Mouse (Mus musculus) heart, embryonic 16.5 days (tissue): ENCODE measurements at regions not wholly inside any gene's neighbourhood (a gene's known extent, or its start where the extent isn't known, plus 50 kb on each side); places are given as distances from the start of the nearest gene placed in this dataset.
"Not testable (repeated sequence)": the region's sequence is repeated elsewhere in the genome, so short reads cannot be mapped to it uniquely, and the experiment has no call there.

ENCODE experiments used
- ATAC-seq: fragments of 200-750 bp; cut with Nextera tagmentation; replicated peaks from 2 replicates; pipeline ENCODE4 v1.8.0; 2017; ENCODE audit warnings: moderate number of reproducible peaks; ENCODE audit not compliant: insufficient read depth, low FRiP score; ENCODE audit errors: extremely low read depth
- H3K27ac ChIP-seq: fragments of 300-500 bp; sonication (generic); 2 replicates; pipeline ENCODE4 v1.5.1; 2014; ENCODE audit warnings: mild to moderate bottlenecking, low read length, control low read depth, moderate library complexity
- H3K27me3 ChIP-seq: fragments of 300-500 bp; sonication (generic); 2 replicates; pipeline ENCODE4 v1.6.1; 2014; ENCODE audit warnings: low read length, mixed read lengths; ENCODE audit not compliant: control insufficient read depth, insufficient read depth
- H3K36me3 ChIP-seq: fragments of 300-500 bp; sonication (generic); 2 replicates; pipeline ENCODE4 v1.6.1; 2014; ENCODE audit not compliant: control insufficient read depth, insufficient read depth
- H3K4me1 ChIP-seq: fragments of 300-500 bp; sonication (generic); 2 replicates; pipeline ENCODE4 v1.6.1; 2014; ENCODE audit warnings: low read length, mixed read lengths; ENCODE audit not compliant: control insufficient read depth, insufficient read depth
- H3K4me2 ChIP-seq: fragments of 300-500 bp; sonication (generic); 2 replicates; pipeline ENCODE4 v1.6.1; 2014; ENCODE audit warnings: low read depth, mild to moderate bottlenecking, control low read depth, low read length
- H3K4me3 ChIP-seq: fragments of 300-500 bp; sonication (generic); 2 replicates; pipeline ENCODE4 v1.5.1; 2014; ENCODE audit warnings: mild to moderate bottlenecking, control low read depth, low read length
- H3K9ac ChIP-seq: fragments of 300-500 bp; sonication (generic); 2 replicates; pipeline ENCODE4 v1.6.1; 2014; ENCODE audit warnings: low read length, control low read depth
- H3K9me3 ChIP-seq: fragments of 300-500 bp; sonication (generic); replicated peaks from 2 replicates; pipeline ENCODE4 v1.6.1; 2016; ENCODE audit warnings: low read length; ENCODE audit not compliant: control insufficient read depth
- WGBS: fragments of 180-500 bp; shearing (Covaris S2); extraction: QIAGEN DNeasy Blood & Tissue Kit; methylation state at CpG from one replicate; pipeline ENCODE4 v1.1.7; 2014; 5-methylcytosine and 5-hydroxymethylcytosine counted together

DNA sequence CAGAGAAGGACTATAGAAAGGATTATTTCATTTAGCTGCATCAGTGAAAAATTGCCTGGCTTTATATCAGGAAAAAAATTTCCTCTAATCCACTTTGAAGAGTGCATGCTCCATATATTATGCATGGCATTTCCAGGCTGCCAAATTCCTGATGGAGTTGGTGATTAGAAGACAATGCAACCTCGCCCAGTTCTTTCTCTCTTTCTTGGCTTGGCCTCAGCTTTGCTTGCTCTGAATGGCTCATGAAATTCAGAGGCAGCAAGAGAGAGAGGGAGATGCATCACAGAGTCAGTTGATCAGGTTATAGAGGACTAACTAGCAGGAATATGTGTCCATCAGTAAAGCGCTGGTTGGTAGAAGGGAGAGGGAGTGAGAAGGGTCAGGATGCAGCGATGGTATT is 335.6 kb upstream of the Igfbp7 start:
- WGBS = 71% methylated on average over 3 of the region's 3 CpGs
- Histone ChIP-seq H3K9ac (no peak overlapping the region), H3K4me2 (no peak overlapping the region), H3K4me1 (no peaks in the 10 kb centered on the region), H3K27ac (no peak overlapping the region), H3K27me3 (no peaks in the 10 kb centered on the region), H3K4me3 (no peak overlapping the region), H3K36me3 (no peaks in the 10 kb centered on the region), H3K9me3 (no peaks in the 10 kb centered on the region)
- no peak for ATAC-seq

DNA sequence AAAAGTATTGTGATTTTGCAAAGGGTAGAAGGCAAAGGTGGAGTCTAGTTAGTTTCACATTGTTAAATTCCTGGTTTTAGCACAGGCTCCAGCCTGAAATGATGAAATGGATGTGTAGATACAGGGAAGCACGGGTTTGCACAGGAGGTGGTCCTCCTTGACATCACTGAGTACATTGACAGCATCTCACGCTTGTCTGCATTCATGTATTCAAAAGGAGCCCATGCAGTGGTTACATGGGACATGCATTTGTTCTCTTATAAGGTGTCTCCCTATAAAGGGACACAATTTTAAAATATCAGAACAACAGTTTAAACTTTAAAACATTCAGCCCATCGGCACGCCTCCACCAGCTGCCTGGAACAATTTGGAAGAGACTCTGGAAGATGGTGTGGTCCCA is 322.4 kb upstream of the Igfbp7 start:
- not testable (repeated sequence) for H3K4me1 ChIP-seq, ATAC-seq, H3K27me3 ChIP-seq, H3K4me3 ChIP-seq, H3K9me3 ChIP-seq, H3K4me2 ChIP-seq, H3K27ac ChIP-seq, H3K36me3 ChIP-seq, H3K9ac ChIP-seq
- 74% methylated on average over 4 of the region's 4 CpGs for WGBS

DNA sequence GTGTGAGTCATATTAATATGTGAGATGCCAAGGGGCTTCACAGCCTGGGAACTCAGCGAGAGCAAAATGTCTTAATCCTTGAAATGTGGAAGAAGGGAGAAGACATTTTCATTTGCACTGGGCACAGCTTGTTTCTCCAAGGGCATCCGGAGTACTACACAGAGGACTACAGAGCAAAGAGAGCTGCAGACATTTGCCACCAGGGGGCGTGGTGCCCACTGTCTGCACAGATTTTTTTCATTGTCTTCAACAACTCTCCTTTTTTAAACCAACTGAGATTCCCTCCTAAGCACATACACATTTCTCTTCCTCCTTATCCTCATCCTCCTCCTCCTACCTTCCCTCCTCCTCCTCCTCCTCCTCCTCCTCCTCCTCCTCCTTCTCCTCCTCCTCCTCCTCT is 273.8 kb upstream of the Igfbp7 start:
- Histone ChIP-seq H3K4me1 (no peaks in the 10 kb centered on the region), H3K9ac (no peak overlapping the region), H3K9me3 (no peaks in the 10 kb centered on the region), H3K36me3 (no peaks in the 10 kb centered on the region), H3K4me3 (no peak overlapping the region), H3K4me2 (no peak overlapping the region), H3K27me3 (no peaks in the 10 kb centered on the region), H3K27ac (no peak overlapping the region)
- WGBS = 61% methylated on average over 3 of the region's 3 CpGs
- ATAC-seq = no peak

DNA sequence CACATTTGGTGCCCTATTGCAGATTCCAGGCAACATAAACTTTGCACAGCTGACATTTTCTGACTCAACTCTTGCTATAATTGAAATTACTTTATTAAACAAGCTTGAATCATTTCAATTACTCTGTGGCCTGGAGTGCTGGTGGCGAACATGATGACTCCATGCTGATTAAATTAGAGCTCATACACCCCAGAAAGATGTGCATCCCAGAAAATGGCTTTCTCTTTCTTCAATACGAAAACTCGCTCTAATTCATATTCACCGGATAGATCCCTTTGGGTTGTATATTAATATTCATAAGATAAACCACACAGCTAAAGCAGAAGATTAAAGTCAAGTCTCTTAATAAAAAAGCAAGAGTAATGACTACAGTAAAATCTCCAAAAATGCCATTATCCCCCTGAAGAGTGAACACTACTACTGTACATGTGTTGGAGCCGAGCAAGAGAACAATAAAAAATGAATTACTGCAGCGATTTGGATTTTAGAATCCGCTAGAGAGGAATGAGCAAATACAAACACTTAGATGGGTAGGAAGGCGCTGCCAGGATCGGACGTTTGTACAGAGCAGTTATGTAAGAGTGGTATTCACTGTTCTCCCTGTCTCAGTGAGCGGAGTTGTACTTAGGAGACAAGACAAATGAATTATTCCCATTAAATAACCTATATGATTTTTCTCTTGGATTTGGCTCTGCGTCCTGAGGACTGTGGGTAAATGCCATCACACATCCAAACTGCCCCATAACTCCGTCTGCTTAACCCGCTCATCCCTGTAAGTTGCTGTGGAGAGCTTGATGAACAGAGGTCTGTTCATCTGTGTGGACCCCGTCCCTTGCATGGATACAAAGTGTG is 264.5 kb upstream of the Igfbp7 start:
- Histone ChIP-seq H3K36me3 (no peaks in the 10 kb centered on the region), H3K9ac (no peak overlapping the region), H3K4me3 (no peak overlapping the region), H3K27me3 (no peaks in the 10 kb centered on the region), H3K27ac (no peak overlapping the region), H3K4me1 (no peaks in the 10 kb centered on the region), H3K4me2 (no peak overlapping the region), H3K9me3 (no peaks in the 10 kb centered on the region)
- no peak for ATAC-seq
- WGBS = 84% methylated on average over 15 of the region's 15 CpGs

DNA sequence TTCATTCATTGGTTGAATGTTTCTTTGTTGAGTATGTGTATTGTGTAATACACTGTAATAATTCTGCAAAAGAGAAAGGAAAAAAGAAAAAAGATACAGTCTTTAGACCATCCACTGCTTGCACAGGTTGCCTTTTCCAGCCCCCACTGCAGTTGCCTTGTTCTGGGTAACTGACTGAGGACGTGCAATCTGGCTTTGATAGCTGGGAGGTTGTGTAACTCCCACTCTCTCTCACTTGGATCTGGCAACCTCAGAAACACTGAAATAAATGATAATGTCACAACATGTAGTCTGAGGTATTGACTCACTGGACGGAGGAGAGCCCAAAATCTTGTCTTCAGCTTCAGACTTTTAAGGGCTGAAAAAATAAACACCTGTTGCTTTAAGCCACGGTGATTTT is 255.3 kb upstream of the Igfbp7 start:
- Histone ChIP-seq H3K9ac (no peak overlapping the region), H3K4me1 (no peaks in the 10 kb centered on the region), H3K9me3 (no peaks in the 10 kb centered on the region), H3K27ac (no peak overlapping the region), H3K4me2 (no peak overlapping the region), H3K4me3 (no peak overlapping the region), H3K36me3 (no peaks in the 10 kb centered on the region), H3K27me3 (no peaks in the 10 kb centered on the region)
- 52% methylated on average over 3 of the region's 3 CpGs for WGBS
- ATAC-seq = no peak

DNA sequence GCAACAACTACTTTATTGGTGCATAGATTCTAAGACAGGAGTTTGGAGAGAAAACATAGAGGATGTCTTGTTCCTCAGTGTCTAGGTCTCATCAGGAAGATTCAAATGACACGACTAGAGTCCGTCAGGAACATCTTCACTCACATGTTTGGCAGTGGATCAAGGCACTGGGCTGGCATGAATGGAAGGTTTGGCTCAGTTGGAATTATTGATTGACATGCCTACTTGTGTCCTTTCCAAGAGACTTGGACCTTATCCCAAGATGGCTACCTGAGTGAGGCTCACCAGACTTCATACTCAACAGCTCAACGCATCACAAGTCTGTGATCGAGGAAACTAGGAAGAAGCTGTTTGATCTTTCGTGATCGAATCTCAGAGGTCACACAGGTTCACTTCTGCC is 251.2 kb upstream of the Igfbp7 start:
- Histone ChIP-seq H3K9me3 (no peaks in the 10 kb centered on the region), H3K36me3 (no peaks in the 10 kb centered on the region), H3K27me3 (no peaks in the 10 kb centered on the region), H3K4me3 (no peak overlapping the region), H3K27ac (no peak overlapping the region), H3K4me2 (no peak overlapping the region), H3K9ac (no peak overlapping the region), H3K4me1 (no peaks in the 10 kb centered on the region)
- no peak for ATAC-seq
- WGBS = 85% methylated on average over 6 of the region's 6 CpGs

DNA sequence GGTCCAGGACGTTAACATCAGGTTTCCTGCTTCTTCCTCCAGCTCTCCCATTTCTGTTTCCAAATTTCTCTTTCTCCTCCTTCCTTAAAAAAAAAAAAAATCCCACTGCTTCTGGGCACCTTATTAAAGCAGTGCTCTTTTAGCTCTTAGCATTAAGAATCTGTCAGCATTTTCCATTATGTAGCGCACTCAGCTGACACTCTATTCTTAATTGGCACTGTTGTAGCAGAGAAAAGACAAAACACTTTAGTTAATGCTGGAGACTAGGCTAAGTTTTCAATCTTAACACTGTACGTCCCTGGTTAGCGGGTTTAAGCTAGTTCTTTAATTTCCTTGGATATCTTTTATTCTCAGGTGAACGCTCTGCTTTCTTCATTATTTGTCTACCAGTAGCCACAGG is 236.8 kb upstream of the Igfbp7 start:
- Histone ChIP-seq H3K4me3 (no peak overlapping the region), H3K27me3 (no peaks in the 10 kb centered on the region), H3K9ac (no peak overlapping the region), H3K36me3 (no peaks in the 10 kb centered on the region), H3K9me3 (no peaks in the 10 kb centered on the region), H3K4me1 (no peaks in the 10 kb centered on the region), H3K27ac (no peak overlapping the region), H3K4me2 (no peak overlapping the region)
- 82% methylated on average over 5 of the region's 5 CpGs for WGBS
- no peak for ATAC-seq

DNA sequence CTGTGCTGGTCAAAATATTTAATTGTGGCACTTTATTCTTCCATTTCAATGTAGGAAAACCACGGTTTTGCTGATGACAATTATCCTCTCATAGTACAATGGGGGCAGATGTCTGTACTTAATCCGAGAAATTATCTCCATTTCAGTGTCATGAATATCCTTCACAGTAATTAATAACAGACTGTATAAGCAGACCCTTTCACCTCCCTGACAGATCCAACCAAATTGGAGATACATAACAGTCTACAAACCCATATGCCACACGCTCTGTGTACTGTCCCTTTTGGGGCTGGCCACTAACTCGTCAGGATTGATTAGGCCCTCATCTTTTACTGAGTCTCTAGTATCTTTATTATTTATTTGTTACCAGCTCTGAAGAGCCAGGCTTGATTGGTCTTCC is 212.6 kb upstream of the Igfbp7 start:
- no peaks in the 10 kb centered on the region for H3K27me3 ChIP-seq
- no peak overlapping the region for H3K4me2 ChIP-seq
- no peak overlapping the region for H3K9ac ChIP-seq
- H3K36me3 ChIP-seq = no peaks in the 10 kb centered on the region
- no peaks in the 10 kb centered on the region for H3K9me3 ChIP-seq
- no peak for ATAC-seq
- no peak overlapping the region for H3K27ac ChIP-seq
- H3K4me1 ChIP-seq = no peaks in the 10 kb centered on the region
- H3K4me3 ChIP-seq = no peak overlapping the region
- WGBS = 76% methylated on average over 4 of the region's 4 CpGs

DNA sequence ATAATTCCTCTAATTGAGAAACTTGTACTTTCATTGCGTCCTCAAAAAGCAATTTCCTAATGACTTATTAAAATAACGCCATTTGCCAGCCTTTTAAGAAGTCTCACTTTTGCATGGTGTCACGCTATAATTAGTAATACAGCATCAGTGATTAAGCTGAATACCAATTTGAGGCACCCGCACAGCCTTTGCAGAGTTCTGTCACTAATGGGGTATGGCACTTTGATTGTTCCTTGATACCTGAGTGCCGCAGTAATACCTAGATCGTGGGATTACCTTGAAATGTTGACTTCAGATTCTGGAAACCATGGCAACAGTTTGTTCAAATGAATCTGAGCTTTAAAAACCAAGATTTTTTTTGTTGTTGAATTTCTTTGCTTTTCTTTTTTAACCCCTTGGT is 202.7 kb upstream of the Igfbp7 start:
- no peaks in the 10 kb centered on the region for H3K27me3 ChIP-seq
- no peak overlapping the region for H3K9ac ChIP-seq
- no peaks in the 10 kb centered on the region for H3K36me3 ChIP-seq
- 87% methylated on average over 6 of the region's 6 CpGs for WGBS
- H3K27ac ChIP-seq = no peak overlapping the region
- ATAC-seq = no peak
- H3K4me2 ChIP-seq = no peak overlapping the region
- no peak overlapping the region for H3K4me3 ChIP-seq
- no peaks in the 10 kb centered on the region for H3K4me1 ChIP-seq
- H3K9me3 ChIP-seq = peaks cover 5% of the 10 kb centered on the region; the same call in 1 of the 2 replicates
